Mouse (Mus musculus) kidney, adult 2 months (tissue): ENCODE data around the gene Defb26. TPM values are rescaled to one million over a fixed set of nuclear protein-coding genes. Genes with fewer than 3 reads are reported as not detected.

Source experiments
- DNase-seq: peaks from one replicate; pipeline ENCODE4 v3.0.0; 2021
- H3K27ac ChIP-seq: fragments of 200-500 bp; 2 replicates; pipeline ENCODE4 v1.5.1; 2012; ENCODE audit warnings: low read depth, low read length, control low read depth, inconsistent platforms; ENCODE audit not compliant: insufficient read depth
- H3K27me3 ChIP-seq: fragments of 200-500 bp; replicated peaks from 2 replicates; pipeline ENCODE4 v1.6.1; 2012; ENCODE audit warnings: mild to moderate bottlenecking, moderate library complexity, low read length, inconsistent platforms; ENCODE audit not compliant: control insufficient read depth, insufficient read depth
- H3K36me3 ChIP-seq: fragments of 200-500 bp; 2 replicates; pipeline ENCODE4 v1.6.1; 2012; ENCODE audit warnings: mild to moderate bottlenecking, moderate library complexity, low read length, inconsistent platforms; ENCODE audit not compliant: control insufficient read depth, insufficient read depth
- H3K4me1 ChIP-seq: fragments of 200-500 bp; 2 replicates; pipeline ENCODE4 v1.6.1; 2011; ENCODE audit warnings: low read length; ENCODE audit not compliant: control insufficient read depth, insufficient read depth
- H3K4me3 ChIP-seq: fragments of 200-500 bp; 2 replicates; pipeline ENCODE4 v1.5.1; 2011; ENCODE audit warnings: mild to moderate bottlenecking, low read depth, low read length, control low read depth; ENCODE audit not compliant: insufficient read depth
- CTCF ChIP-seq: fragments of 200-500 bp; conservative IDR thresholded peaks from 2 replicates; pipeline ENCODE4 v1.5.1; 2011; ENCODE audit warnings: low read depth, mild to moderate bottlenecking, control low read depth, low read length, moderate library complexity, mixed read lengths; ENCODE audit not compliant: insufficient read depth, insufficient read length
- POLR2A ChIP-seq: fragments of 200-500 bp; IDR thresholded peaks from one replicate; pipeline ENCODE4 v1.6.1; 2011; ENCODE audit warnings: low read depth, low read length, control low read depth
- WGBS: fragments of 180-500 bp; shearing (Covaris S2); methylation state at CpG from one replicate; pipeline ENCODE4 v1.1.7; 2018; 5-methylcytosine and 5-hydroxymethylcytosine counted together
- polyA plus RNA-seq: library from polyadenylated mRNA; depleted of rRNA; stranded (reverse); fragments of >200 nt; gene quantifications from 2 replicates; pipeline ENCODE4 v1.2.3, GENCODE M21; 2012; rRNA removed

Defb26 gene
- polyA plus RNA-seq, 1 experiment: 1.0 TPM

- Histone ChIP-seq H3K27me3 (no peaks in the 10 kb centered on the region), H3K4me3 (no peak within 1 kb of the TSS), H3K4me1 (no peaks in the 10 kb centered on the region), H3K36me3 (no peaks in the 10 kb centered on the region), H3K27ac (no peak within 1 kb of the TSS)
- TF ChIP-seq CTCF (no peak), POLR2A (no peak)
- DNase-seq: no peak
- WGBS: 84% methylated on average over 3 of the region's 3 CpGs
Measured at GRCm38 (mm10) chr2:152464570-152465150, 46.8 kb downstream of the Defb26 start, which contains the start of gene Defb23. Gene Defb23 (minus strand): TSS chr2:152464620.

- Histone ChIP-seq H3K4me1 (no peaks in the 10 kb centered on the region), H3K27ac (no peak overlapping the region), H3K36me3 (no peaks in the 10 kb centered on the region), H3K4me3 (no peak overlapping the region), H3K27me3 (no peaks in the 10 kb centered on the region)
- DNase-seq: no peak
- TF ChIP-seq CTCF (no peak), POLR2A (no peak)
- 53% methylated on average over 13 of the region's 13 CpGs for WGBS
Measured at GRCm38 (mm10) chr2:152459241-152459640, 52.3 kb downstream of the Defb26 start.

Other genes starting within 250 kb of the Defb26 start
- gene Tbc1d20, start 217.9 kb downstream of the Defb26 start, polyA plus RNA-seq: 54.6 and 59.5 TPM in 2 replicates
- gene Rbck1, start 179.0 kb downstream of the Defb26 start, polyA plus RNA-seq: 150 and 155 TPM in 2 replicates
- gene Trib3, start 167.7 kb downstream of the Defb26 start, polyA plus RNA-seq: 1.4 and 1.5 TPM in 2 replicates
- gene Nrsn2, start 135.1 kb downstream of the Defb26 start, polyA plus RNA-seq: 0.12 and 0.50 TPM in 2 replicates
- gene Sox12, start 113.6 kb downstream of the Defb26 start, polyA plus RNA-seq: 9.1 and 9.5 TPM in 2 replicates
- 3.8 and 4.3 TPM in 2 replicates for gene Zcchc3, start 96.7 kb downstream of the Defb26 start, polyA plus RNA-seq
- gene 6820408C15Rik, start 96.1 kb downstream of the Defb26 start, polyA plus RNA-seq: 0.69 and 0.78 TPM in 2 replicates
- not detected in 2 replicates for gene Defb23, start 47.1 kb downstream of the Defb26 start, polyA plus RNA-seq
- not detected in 2 replicates for gene Defb20, start 34.6 kb downstream of the Defb26 start, polyA plus RNA-seq
- gene Defb22, start 21.6 kb downstream of the Defb26 start, polyA plus RNA-seq: not detected in 2 replicates
- 0.30 TPM in 1 of 2 replicates, not detected in the other for gene Defb28, start 6.6 kb upstream of the Defb26 start, polyA plus RNA-seq
- 159 and 165 TPM in 2 replicates for gene Defb29, start 28.4 kb upstream of the Defb26 start, polyA plus RNA-seq
- gene Gm17416, start 57.6 kb upstream of the Defb26 start, polyA plus RNA-seq: not detected in 2 replicates
- not detected in 2 replicates for gene Defb21, start 61.1 kb upstream of the Defb26 start, polyA plus RNA-seq
- gene Defb19, start 68.6 kb upstream of the Defb26 start, polyA plus RNA-seq: 2.3 and 2.9 TPM in 2 replicates
- not detected in 2 replicates for gene Defb45, start 87.7 kb upstream of the Defb26 start, polyA plus RNA-seq
- gene Defb36, start 92.6 kb upstream of the Defb26 start, polyA plus RNA-seq: 0.27 and 0.52 TPM in 2 replicates
- gene Defb25, start 111.4 kb upstream of the Defb26 start, polyA plus RNA-seq: 1.0 TPM in 1 of 2 replicates, not detected in the other
- 10.5 and 13.5 TPM in 2 replicates for gene Rem1, start 115.3 kb upstream of the Defb26 start, polyA plus RNA-seq
- gene H13, start 157.8 kb upstream of the Defb26 start, polyA plus RNA-seq: 129 and 161 TPM in 2 replicates
- 8.4 and 10.1 TPM in 2 replicates for gene Mcts2, start 175.3 kb upstream of the Defb26 start, polyA plus RNA-seq
- gene Id1, start 224.6 kb upstream of the Defb26 start, polyA plus RNA-seq: 156 and 235 TPM in 2 replicates
- gene Cox4i2, start 242.5 kb upstream of the Defb26 start, polyA plus RNA-seq: 2.9 and 3.1 TPM in 2 replicates